Mouse (Mus musculus) left cerebral cortex, adult 2 months (tissue): ENCODE data around the gene Col5a1. TPM values are rescaled to one million over a fixed set of nuclear protein-coding genes. Genes with fewer than 3 reads are reported as not detected.

Experiments
- DNase-seq, 2 experiments: peaks; one replicate each; pipeline ENCODE4 v3.0.0; 2021 to 2022; ENCODE audit warnings: low spot score in 2 of 2, mixed read lengths in 1 of 2; ENCODE audit errors: extremely low spot score in 1 of 2
- H3K27ac ChIP-seq: fragments of 200-600 bp; 2 replicates; pipeline ENCODE4 v1.8.1; 2022
- H3K4me3 ChIP-seq: fragments of 200-600 bp; 2 replicates; pipeline ENCODE4 v1.8.1; 2022
- CTCF ChIP-seq: fragments of 200-600 bp; IDR thresholded peaks from 2 replicates; pipeline ENCODE4 v1.8.1; 2022; ENCODE audit warnings: antibody characterized with exemption, mild to moderate bottlenecking, moderate library complexity
- intact Hi-C: fragments of 180-260 bp; cut with DNase I; formaldehyde crosslinking; loops from one replicate; pipeline ENCODE4 v1.15.1; 2025
- total RNA-seq, 2 experiments: library from RNA; stranded (reverse); gene quantifications; 2 replicates each; pipeline ENCODE4 v1.2.3; 2021

Col5a1 gene
- total RNA-seq, 2 experiments from 2014 or later = 6.9 to 10.1 TPM

DNA sequence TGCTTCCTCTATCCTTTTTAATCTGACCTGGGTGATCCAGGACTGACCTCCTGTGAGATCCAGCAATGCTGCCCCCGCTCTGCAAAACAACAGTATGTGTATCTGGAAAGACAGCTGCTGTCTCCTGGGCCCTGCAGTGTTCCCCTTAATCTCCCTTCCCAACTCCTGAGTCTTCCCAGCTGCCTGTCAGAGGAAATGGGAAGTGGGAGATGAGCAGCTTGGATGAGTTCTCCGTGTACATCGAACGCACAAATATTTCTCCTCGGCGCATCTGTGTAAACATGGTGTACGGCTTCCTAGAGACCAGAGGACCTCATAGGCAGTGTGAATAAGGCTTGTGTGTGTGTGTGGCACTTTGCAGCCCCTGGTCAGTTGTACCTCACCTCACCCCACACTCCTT lies 70.5 kb downstream of the Col5a1 start:
- intact Hi-C loops = no loop called here
- no peak overlapping the region for H3K27ac ChIP-seq
- TF ChIP-seq CTCF = no peak
- no peak for DNase-seq
- H3K4me3 ChIP-seq = no peak overlapping the region

DNA sequence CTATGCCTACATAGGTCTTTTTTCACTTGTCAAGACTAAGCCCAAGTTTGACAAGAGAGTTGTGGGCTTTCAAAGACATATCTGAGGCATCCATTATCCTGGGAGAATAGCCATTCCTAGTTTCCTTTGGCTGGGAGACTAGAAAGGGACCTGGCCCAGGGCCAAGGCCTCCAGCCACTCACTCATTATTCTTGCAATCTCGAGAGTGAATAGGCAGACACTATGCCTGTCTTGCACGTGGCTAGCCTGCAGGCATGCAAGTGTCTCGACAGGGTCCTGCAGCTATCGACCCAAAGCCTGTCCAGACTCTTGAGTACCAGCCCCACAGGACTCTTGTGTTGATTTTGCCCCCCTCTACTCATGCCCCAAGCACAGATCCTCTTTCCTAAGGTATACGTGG lies 71.0 kb downstream of the Col5a1 start:
- Histone ChIP-seq H3K27ac (no peak overlapping the region), H3K4me3 (no peak overlapping the region)
- intact Hi-C loops = no loop called here
- DNase-seq = no peak
- TF ChIP-seq CTCF = no peak

DNA sequence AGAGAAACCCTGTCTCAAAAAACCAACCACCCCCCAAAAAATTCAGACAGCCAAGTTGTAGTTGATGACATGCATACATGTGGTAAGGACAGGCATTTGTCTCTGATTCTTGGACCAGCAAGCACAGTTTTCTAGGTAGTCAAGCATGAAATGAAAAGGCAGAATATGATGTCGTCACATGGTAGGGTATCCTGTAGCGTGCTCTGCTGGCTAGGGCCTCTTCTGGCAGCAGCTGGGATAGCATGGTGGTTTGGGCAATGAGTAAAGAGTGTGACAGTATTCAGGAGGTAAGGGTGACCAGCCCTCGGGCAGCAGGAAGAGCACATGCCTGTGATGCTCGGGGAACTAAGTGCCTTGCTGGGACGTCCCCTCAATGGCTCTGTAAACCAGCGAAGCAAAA lies 73.0 kb downstream of the Col5a1 start:
- Histone ChIP-seq H3K27ac (no peak overlapping the region), H3K4me3 (no peak overlapping the region)
- TF ChIP-seq CTCF = peak; percentile 13
- no peak for DNase-seq
- intact Hi-C loops = no loop called here

DNA sequence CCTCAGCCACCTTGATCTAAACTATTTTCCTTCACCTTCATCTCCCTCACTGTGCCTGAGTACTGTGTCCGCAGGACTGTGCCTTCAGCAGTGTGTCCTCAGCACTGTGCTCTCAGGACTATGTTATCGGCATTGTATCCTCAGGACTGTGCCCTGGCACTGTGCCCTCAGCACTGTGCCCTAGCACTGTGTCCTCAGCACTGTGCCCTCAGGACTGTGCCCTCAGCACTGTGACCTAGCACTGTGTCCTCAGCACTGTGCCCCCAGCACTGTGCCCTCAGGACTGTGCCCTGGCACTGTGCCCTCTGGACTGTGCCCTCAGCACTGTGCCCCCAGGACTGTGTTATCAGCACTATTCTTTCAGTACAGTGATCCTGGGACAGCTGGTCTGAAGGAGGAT lies 75.0 kb downstream of the Col5a1 start:
- Histone ChIP-seq H3K4me3 (no peak overlapping the region), H3K27ac (no peak overlapping the region)
- DNase-seq = no peak
- intact Hi-C loops = no loop called here
- TF ChIP-seq CTCF = no peak

DNA sequence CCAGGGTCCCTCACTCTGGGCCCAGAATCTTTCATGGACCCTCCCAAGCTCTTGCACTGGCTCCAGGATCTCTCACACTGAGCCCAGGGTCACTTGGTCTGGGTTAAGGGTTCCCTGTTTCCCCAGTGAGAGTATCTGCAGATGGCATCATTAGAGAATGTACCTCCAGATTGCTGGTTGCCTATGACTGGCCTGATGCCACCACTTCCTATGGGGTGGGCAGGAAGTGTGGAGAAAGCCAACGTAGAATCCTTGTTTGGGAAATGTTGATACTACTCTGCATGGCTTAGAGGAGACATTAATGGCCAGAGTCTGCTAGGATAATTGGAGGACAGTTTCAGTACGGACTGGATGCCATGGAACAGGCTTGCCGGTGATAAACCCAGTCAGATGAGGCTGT lies 76.2 kb downstream of the Col5a1 start:
- no peak for TF ChIP-seq CTCF
- H3K27ac ChIP-seq = no peak overlapping the region
- no peak overlapping the region for H3K4me3 ChIP-seq
- intact Hi-C loops = no loop called here
- no peak for DNase-seq

DNA sequence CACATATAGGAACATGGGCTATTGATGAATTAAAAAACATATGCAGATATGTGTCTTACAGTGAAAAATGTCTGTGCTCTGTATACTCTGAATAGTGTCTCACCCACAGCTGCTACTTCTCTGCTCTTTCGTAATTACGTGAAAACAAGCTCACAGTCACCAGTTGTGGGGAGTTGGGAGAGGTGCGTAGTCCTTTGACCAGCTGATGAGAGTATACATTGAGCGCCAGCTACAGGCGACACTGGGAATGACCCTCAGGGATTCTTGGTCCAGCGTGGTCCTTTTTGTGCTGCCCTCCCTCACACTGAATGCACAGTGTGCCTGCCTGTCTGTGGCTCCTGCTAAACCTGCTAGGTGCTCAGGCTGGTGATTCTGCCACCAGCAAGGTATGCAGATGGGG lies 82.9 kb downstream of the Col5a1 start:
- intact Hi-C loops = loop anchor here (1.0 kb wide), 1 partner anchor 43 kb away; no protein-coding TSS in a partner anchor
- peak; percentile 31 to 33 for DNase-seq
- Histone ChIP-seq H3K27ac (no peak overlapping the region), H3K4me3 (no peak overlapping the region)
- peak; percentile 74 for TF ChIP-seq CTCF

DNA sequence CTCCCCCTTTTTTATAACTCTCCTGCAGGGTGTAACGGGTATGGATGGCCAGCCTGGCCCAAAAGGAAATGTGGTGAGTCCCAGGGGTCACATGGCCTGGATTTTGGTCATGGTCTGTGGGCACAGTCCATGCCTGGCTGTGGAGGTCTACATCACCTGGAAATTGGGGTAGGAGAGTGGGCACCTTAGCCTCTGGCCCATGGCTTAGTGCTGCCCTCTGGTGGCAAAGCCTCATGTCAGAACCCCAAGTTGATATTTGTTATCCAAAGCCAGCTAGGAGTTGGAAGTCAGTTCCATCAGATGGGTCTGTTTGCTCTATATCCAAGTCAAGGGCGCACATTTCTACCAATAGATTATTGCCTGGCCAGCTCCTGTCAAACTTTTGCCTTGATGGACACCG lies 87.6 kb downstream of the Col5a1 start:
- DNase-seq = peak; percentile 56 to 68
- TF ChIP-seq CTCF = peak; percentile 84
- Histone ChIP-seq H3K27ac (no peak overlapping the region), H3K4me3 (no peak overlapping the region)
- intact Hi-C loops = loop anchor here (1.0 to 5.0 kb wide), 3 partner anchors 48 to 422 kb away; no protein-coding TSS in a partner anchor

DNA sequence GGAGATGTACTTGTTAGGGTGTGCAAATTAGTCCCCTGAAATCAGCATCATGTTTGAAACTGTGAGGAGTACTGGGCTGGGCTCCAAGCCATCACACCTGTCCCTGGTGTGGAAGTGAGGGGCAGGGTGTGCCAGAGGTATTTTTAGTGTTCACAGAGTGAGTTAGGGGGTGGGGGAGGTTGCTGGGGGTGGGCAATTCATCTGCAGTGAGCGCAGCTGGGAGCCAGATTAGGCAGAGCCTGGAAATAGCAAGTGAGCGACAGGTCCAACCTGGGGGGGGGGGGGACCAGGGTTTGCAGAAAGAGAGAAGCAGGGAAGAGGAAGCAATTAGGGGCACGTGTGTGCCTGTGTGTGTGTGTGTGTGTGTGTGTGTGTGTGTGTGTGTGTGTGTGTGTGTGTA lies 89.6 kb downstream of the Col5a1 start:
- intact Hi-C loops = no loop called here
- no peak for TF ChIP-seq CTCF
- DNase-seq = no peak
- Histone ChIP-seq H3K27ac (no peak overlapping the region), H3K4me3 (no peak overlapping the region)

DNA sequence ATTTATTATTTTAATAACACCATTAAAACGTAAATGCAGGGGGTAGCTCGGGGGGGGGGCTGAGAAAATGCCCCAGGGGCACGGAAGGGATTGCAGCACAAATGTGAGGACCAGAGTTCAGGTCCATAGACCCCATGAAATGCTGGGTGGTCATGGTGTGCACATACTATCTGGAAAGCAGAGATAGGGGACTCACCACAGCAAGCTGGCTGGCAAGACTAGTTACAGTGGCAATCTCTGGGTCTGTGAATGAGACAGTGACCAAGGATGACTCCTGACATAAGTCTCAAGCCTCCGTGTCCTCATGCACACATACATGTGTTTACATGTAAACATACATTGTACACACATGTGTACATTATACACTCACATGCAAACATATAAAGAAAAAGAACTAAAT lies 90.3 kb downstream of the Col5a1 start:
- no peak for DNase-seq
- TF ChIP-seq CTCF = no peak
- intact Hi-C loops = no loop called here
- H3K27ac ChIP-seq = no peak overlapping the region
- no peak overlapping the region for H3K4me3 ChIP-seq

DNA sequence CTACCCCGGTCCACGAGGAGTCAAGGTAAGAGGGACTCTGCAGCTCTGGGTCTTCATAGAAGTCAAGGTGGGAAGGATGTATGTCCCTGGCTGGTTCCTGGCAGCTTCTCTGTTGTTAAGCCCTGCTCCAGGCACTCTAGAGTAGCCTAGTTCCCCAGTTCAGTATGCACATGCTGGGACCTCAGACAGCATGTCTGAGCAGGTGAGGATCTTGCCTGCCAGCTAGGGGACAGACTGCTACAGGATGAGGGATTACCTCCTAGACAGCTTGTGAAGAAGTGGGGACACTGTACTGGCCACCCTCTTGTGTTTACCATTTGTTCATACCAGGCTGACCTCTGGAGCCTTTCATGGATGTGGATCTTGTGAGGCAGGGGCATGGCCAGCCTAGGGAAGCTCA lies 94.8 kb downstream of the Col5a1 start:
- no peak for TF ChIP-seq CTCF
- intact Hi-C loops = loop anchor here (5.0 kb wide), 2 partner anchors 221 to 396 kb away; no protein-coding TSS in a partner anchor
- Histone ChIP-seq H3K4me3 (no peak overlapping the region), H3K27ac (no peak overlapping the region)
- no peak for DNase-seq

DNA sequence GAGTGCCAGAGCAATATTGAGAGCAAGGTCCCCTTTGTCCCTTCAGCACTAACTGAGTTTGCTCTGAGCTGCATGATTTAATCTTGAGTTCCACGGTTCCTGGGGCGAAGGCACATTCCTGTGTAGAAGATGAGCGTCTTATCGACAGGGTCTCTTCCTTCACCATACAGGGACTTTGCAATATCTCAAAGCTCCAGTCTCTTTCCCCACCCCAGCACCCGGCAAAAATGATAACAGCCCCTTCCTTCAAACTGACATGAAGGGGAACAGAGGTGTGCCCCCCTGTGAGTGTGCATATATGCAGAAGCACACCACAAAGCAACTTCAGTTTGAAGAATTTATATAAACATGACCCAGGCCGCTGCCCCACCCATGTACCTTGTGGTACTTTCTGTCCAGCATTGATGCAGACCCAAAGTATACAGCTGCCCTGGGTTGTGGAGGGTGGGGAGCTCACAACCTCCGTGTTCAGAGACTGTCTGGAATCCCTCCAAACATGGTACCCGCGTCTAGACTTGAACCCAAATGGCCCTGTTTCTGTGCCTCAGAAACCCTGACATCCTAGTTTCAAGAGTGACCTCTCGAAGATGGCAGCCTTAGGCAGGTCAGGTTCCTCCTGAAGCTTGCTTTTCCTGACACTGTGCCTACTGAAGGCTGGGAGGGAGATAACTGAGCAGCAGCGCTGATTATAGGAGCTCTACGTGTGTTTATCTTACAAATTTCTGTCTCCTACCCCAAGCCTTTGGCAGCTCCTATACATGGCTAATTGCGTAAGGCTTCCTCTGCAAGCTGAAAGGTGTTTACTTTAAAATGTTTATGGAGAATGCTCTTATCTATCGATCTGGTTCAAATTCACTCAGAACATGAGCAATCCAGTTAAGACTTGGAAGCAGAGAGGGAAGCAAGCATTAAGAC lies 95.7 kb downstream of the Col5a1 start:
- DNase-seq = no peak
- H3K27ac ChIP-seq = no peak overlapping the region
- H3K4me3 ChIP-seq = no peak overlapping the region
- TF ChIP-seq CTCF = no peak
- intact Hi-C loops = loop anchor here (5.0 kb wide), 2 partner anchors 220 to 395 kb away; no protein-coding TSS in a partner anchor

DNA sequence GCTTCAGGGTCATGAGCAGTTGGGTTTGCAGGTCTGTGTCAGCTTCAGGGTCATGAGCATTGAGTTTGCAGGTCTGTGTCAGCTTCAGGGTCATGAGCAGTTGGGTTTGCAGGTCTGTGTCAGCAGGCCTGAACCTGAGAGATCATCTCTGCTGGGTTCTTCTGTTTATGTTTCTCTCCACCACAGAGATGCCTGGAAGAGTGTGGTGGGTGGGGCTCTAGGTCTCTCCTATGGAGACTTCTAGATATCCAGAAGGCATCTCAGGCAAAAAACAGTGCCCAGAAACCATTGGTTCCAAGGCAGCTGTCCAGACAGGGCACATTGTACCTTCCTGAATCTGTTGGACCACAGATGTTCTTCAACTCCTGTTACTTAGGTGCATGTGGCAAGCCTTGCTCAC lies 96.9 kb downstream of the Col5a1 start:
- TF ChIP-seq CTCF = no peak
- Histone ChIP-seq H3K27ac (no peak overlapping the region), H3K4me3 (no peak overlapping the region)
- intact Hi-C loops = loop anchor here (5.0 kb wide), 2 partner anchors 219 to 394 kb away; no protein-coding TSS in a partner anchor
- no peak for DNase-seq
